Mouse (Mus musculus): ENCODE measurements around the gene Depdc7.

DNA sequence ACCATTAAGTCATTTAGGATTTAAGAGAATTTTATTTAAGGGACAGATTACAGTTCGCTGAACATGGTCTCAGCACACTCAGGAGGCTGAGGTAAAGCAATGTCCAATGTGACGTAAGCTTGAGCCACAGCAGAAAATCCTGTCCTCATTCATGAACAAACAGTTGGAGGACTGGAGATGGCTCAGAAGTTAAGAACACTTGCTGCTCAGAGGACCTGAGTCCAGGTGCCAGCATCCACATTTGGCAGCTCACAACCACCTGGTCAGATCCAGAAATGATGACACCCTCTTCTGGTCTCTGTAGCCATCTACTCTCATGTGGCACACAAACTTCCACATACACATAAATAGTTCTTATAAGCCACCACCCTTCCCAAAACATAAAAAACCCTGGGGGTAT is 3.0 kb downstream of the Depdc7 start:
- TF ChIP-seq CTCF (IDR thresholded peaks at IDR 0.05; ENCODE audit: low read depth): no peak
- TF ChIP-seq EP300 (IDR thresholded peaks at IDR 0.05; ENCODE audit: low read depth): no peak
